Mouse (Mus musculus): ENCODE measurements around the gene Ano6. TPM values are rescaled to one million over a fixed set of nuclear protein-coding genes. Genes with fewer than 3 reads are reported as not detected.

Gene Ano6
- polyA plus RNA-seq (2017; shearing (Covaris generic)) = 10 to 100 TPM; 41.1 to 45.5 TPM

GRCm38 (mm10) chr15:95790529-95791071 is at the start of gene Ano6:
Gene Ano6 (plus strand): TSS chr15:95790843.

Other genes starting within 250 kb of the Ano6 start
- gene Dbx2, start 134.9 kb upstream of the Ano6 start, polyA plus RNA-seq (2017; shearing (Covaris generic)) = under 1 TPM in 1 of 2 experiments, not detected in 1; 0.25 TPM

Data from activated CD4-positive, CD25-positive, alpha-beta regulatory T cell (primary cell).